Mouse (Mus musculus) heart, postnatal 0 days (tissue): Measurements from ENCODE around the gene Mcoln3.

ENCODE experiments used
- CTCF ChIP-seq: IDR thresholded peaks from 2 replicates; pipeline ENCODE4 v1.5.1; 2016; ENCODE audit warnings: antibody characterized with exemption, control low read depth, low read depth
- EP300 ChIP-seq: IDR thresholded peaks from 2 replicates; pipeline ENCODE4 v1.6.1; 2016; ENCODE audit warnings: antibody characterized with exemption, low read depth

DNA sequence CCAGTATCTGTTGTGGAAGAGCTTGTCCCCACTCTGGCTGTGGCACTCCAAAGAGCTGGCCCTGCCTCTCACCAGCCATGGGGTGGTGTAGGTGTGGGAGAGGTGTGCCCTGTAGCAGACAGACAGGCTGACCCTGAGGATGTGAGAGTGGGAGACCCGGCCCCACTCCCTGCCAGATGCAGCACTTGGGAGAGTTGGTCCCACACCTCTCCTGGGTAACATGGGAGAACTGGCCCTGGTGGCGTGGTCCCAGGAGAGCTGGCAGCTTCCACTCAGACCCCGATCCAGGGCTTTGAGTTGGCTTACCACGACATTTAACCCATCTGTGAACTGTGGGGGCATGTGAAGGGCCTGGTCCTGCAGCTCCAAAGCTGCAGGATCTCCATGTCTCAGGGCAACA is 19.4 kb upstream of the Mcoln3 start:
- TF ChIP-seq CTCF, result no peak
- no peak for TF ChIP-seq EP300
